Mouse (Mus musculus) cortical plate, adult 2 months (tissue): Measurements from ENCODE around the gene Tas1r1.

Experiments
- CTCF ChIP-seq: fragments of 200-500 bp; IDR thresholded peaks from 2 replicates; pipeline ENCODE4 v1.5.1; 2011; ENCODE audit warnings: mild to moderate bottlenecking, control low read depth, low read length; ENCODE audit not compliant: insufficient read depth; ENCODE audit errors: extremely low read depth
- POLR2A ChIP-seq: fragments of 200-500 bp; IDR thresholded peaks from 2 replicates; pipeline ENCODE4 v1.6.1; 2011; ENCODE audit warnings: mild to moderate bottlenecking, low read length, control low read depth; ENCODE audit not compliant: insufficient read depth; ENCODE audit errors: extremely low read depth

- TF ChIP-seq CTCF: no peak
- TF ChIP-seq POLR2A: no peak
Measured at GRCm38 (mm10) chr4:152011171-152011760, 27.1 kb downstream of the Tas1r1 start.
